Mouse (Mus musculus) bone marrow, adult 2 months (tissue): ENCODE results near the gene Agbl4. TPM values are rescaled to one million over a fixed set of nuclear protein-coding genes. Genes with fewer than 3 reads are reported as not detected.

Experiments
- H3K27ac ChIP-seq: fragments of 200-500 bp; 2 replicates; pipeline ENCODE4 v1.5.1; 2012; ENCODE audit warnings: low read depth, mild to moderate bottlenecking, control low read depth, inconsistent platforms, low read length; ENCODE audit not compliant: control insufficient read depth, poor library complexity, insufficient read depth
- H3K4me1 ChIP-seq: fragments of 200-500 bp; 2 replicates; pipeline ENCODE4 v1.6.1; 2011; ENCODE audit warnings: low read length; ENCODE audit not compliant: control insufficient read depth, insufficient read depth
- H3K4me3 ChIP-seq: fragments of 200-500 bp; replicated peaks from 2 replicates; pipeline ENCODE3; 2011; ENCODE audit warnings: mild to moderate bottlenecking, low read depth, low read length, control low read depth; ENCODE audit not compliant: control insufficient read depth
- CTCF ChIP-seq: fragments of 200-500 bp; IDR thresholded peaks from 2 replicates; pipeline ENCODE4 v1.5.1; 2011; ENCODE audit warnings: low read length, control low read depth; ENCODE audit not compliant: control insufficient read depth, insufficient read depth
- POLR2A ChIP-seq: fragments of 200-500 bp; IDR thresholded peaks from 2 replicates; pipeline ENCODE4 v1.6.1; 2011; ENCODE audit warnings: low read depth, mild to moderate bottlenecking, control low read depth, low read length, borderline replicate concordance; ENCODE audit not compliant: control insufficient read depth
- WGBS: fragments of 180-500 bp; shearing (Covaris S2); methylation state at CpG from one replicate; pipeline ENCODE4 v1.1.7; 2018; 5-methylcytosine and 5-hydroxymethylcytosine counted together
- polyA plus RNA-seq: library from polyadenylated mRNA; stranded (reverse); fragments of >200 nt; gene quantifications from 2 replicates; pipeline ENCODE4 v1.2.4, GENCODE M21; 2011; ENCODE audit warnings: low replicate concordance; ENCODE audit not compliant: missing spikeins, insufficient read depth, insufficient read length

Agbl4 gene
- polyA plus RNA-seq, 1 experiment, result not detected

DNA sequence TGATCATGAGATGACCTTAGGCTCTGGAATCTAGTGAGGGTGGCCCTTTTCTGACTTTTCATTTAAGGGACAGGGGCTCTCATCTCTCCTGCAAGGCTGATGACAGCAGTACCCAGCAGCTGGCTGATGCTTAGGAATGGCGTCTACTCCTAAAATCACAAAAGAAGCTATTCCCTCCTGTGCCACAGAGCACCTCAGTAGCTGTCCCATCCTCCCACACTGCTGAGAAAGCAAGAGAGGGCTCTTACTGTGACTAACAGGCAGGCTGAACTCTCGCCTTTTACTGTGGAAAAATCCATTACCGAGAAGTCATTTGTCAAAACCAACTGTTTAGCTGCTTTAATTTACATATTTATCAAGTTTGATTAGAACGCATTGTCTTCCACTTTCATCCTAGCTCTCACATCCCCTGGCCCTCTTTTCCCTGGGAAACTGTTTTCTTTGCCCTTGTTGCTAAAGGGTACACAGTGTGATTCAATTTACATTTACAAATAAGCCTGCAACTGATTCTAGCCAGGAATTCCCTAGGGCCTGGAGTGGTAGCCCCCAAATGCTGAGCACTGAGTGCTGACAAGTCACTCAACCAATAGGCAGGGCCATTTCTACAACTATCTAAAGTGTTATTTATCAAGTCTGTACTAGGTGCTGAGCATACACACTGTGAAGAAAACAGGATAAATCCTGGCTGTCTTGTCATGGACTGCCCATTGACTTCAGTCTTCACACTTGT is 1119.8 kb downstream of the Agbl4 start:
- WGBS, result 67% methylated on average over 4 of the region's 4 CpGs
- no peak overlapping the region for H3K4me3 ChIP-seq
- TF ChIP-seq POLR2A, result no peak
- TF ChIP-seq CTCF, result no peak
- H3K4me1 ChIP-seq, result no peaks in the 10 kb centered on the region
- H3K27ac ChIP-seq, result no peak overlapping the region

DNA sequence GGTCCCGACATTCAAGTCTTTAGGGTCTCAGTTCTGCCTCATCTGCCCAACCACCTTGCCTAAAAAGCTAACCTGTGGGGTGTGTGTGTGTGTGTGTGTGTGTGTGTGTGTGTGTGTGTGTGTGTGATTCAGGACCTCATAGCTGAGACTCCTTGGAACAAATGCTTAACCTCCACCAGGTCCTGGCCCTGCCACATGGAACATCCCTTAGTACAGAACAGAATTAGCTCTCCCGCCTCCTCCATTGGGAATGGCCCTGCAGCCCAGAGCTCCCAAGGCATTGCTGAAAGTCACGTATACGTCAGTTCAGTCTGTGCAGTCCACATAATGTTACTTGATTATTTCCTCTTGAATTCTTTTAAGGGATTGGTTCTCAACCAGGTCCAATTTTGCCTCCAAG is 1120.7 kb downstream of the Agbl4 start:
- TF ChIP-seq POLR2A (no peak), CTCF (no peak)
- H3K4me3 ChIP-seq, result no peak overlapping the region
- 79% methylated on average over 4 of the region's 4 CpGs for WGBS

DNA sequence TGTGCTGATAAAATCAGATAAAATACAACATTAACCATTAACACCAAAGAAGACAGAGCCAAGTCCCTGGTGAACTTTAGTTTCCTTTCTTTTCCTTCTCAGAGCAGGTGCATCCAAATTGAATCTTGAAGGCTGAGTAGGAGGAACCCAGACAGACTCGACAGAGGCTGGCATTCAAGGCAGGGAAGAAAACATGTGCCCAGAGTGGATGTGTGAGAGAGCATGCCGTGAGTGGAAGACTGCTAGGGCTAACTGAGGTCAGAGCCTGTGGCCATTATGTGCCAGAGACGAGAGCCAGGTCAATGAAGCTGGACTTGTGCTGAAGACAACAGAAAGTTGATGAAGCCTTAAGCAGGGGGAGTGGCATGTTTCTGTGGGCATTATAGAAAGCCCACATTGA is 1121.8 kb downstream of the Agbl4 start:
- TF ChIP-seq CTCF (no peak), POLR2A (no peak)
- H3K4me1 ChIP-seq, result no peaks in the 10 kb centered on the region
- H3K4me3 ChIP-seq, result no peak overlapping the region
- no peak overlapping the region for H3K27ac ChIP-seq
- WGBS, result 68% methylated on average over 3 of the region's 3 CpGs

More for the DNA sequence above, 1120.7 kb downstream of the Agbl4 start:
- no peak overlapping the region for H3K27ac ChIP-seq
- H3K4me1 ChIP-seq, result no peaks in the 10 kb centered on the region

- WGBS, result 64% methylated on average over 2 of the region's 2 CpGs
These were observed 1122.5 kb downstream of the Agbl4 start for GRCm38 (mm10) chr4:111520006-111520405.

DNA sequence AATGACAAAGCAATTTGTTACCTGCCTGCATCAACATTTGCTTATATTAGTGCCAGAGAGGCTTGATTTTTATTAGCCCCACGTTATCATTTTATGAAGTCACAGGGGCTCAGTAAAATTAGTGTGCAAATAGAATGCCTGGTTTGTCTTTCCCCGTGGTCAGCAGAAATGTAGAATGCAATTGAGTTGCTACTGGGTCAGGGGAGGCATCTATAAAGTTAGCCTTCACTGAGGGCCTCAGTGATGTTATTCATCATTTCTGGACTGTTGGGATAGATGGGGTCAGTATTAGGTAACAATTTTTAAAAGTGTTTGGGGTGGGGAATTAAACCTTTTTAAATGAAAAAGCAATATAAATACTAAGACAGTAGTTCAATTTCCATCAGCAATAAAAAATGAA is 1125.5 kb downstream of the Agbl4 start:
- Histone ChIP-seq H3K4me3 (no peak overlapping the region), H3K4me1 (no peaks in the 10 kb centered on the region), H3K27ac (no peak overlapping the region)
- WGBS, result 55% methylated on average over 2 of the region's 2 CpGs
- TF ChIP-seq CTCF (no peak), POLR2A (no peak)

More at GRCm38 (mm10) chr4:111520006-111520405, 1122.5 kb downstream of the Agbl4 start:
- TF ChIP-seq CTCF, result no peak
- Histone ChIP-seq H3K4me3 (no peak overlapping the region), H3K27ac (no peak overlapping the region), H3K4me1 (no peaks in the 10 kb centered on the region)

- H3K4me3 ChIP-seq, result no peak overlapping the region
- no peak overlapping the region for H3K27ac ChIP-seq
- TF ChIP-seq POLR2A (no peak), CTCF (no peak)
- no peaks in the 10 kb centered on the region for H3K4me1 ChIP-seq
- WGBS, result 84% methylated on average over 6 of the region's 6 CpGs
These were observed 1131.5 kb downstream of the Agbl4 start for GRCm38 (mm10) chr4:111528961-111529360.

- TF ChIP-seq POLR2A (no peak), CTCF (no peak)
- H3K4me1 ChIP-seq, result no peaks in the 10 kb centered on the region
- 63% methylated on average over 4 of the region's 4 CpGs for WGBS
- H3K27ac ChIP-seq, result no peak overlapping the region
- H3K4me3 ChIP-seq, result no peak overlapping the region
These were observed 1132.5 kb downstream of the Agbl4 start for GRCm38 (mm10) chr4:111529996-111530395.

DNA sequence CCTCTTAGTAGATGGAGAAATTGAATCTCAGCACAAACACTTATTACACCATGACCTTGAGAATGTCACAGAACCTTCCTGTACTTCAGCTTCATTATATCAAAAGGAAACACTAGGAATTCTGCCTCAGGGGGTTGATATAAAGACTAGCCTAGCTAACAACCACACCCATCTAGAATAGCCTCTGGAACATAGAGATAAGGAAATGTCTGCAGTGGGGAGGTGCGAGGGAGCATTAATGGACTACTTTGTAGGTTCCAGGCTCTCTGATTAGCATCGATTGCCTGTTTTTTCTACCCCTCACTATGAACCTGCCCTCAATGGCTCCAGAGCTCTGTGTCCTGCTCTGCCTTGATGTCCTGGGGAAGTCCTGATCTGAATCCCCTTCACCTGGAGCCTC is 1133.1 kb downstream of the Agbl4 start:
- 60% methylated on average over 2 of the region's 2 CpGs for WGBS
- Histone ChIP-seq H3K4me3 (no peak overlapping the region), H3K4me1 (no peaks in the 10 kb centered on the region), H3K27ac (no peak overlapping the region)
- no peak for TF ChIP-seq CTCF
- TF ChIP-seq POLR2A, result no peak

DNA sequence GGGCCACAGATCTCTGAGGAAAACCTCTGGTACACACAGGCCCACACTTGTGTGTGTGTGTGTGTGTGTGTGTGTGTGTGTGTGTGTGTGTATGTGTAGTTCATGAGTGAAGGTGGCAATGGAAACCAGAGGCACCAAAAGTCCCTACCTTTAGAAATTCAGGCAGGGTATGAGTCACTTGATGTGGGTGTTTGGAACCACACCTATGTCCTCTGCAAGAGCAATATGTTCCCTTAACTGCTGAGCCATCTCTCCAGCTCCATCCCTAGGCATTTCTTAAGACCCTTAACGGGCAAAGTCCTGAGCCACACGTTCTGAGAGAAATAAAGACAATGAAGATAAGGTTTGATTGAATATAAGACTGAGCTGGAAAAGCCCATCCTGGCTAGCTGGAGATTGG is 1147.2 kb downstream of the Agbl4 start:
- H3K4me1 ChIP-seq, result no peaks in the 10 kb centered on the region
- no peak overlapping the region for H3K27ac ChIP-seq
- 78% methylated on average over 2 of the region's 2 CpGs for WGBS
- no peak for TF ChIP-seq POLR2A
- TF ChIP-seq CTCF, result no peak
- H3K4me3 ChIP-seq, result no peak overlapping the region
